Mouse (Mus musculus) kidney, embryonic 14.5 days (tissue): ENCODE measurements around the gene Arhgap10. TPM values are rescaled to one million over a fixed set of nuclear protein-coding genes. Genes with fewer than 3 reads are reported as not detected.
A peak's percentile ranks its signal among the peaks of the same experiment; 100 is the strongest.

ENCODE experiments used
- ATAC-seq: fragments of 200-750 bp; cut with Nextera tagmentation; 2 replicates; pipeline ENCODE4 v1.8.0; 2017; ENCODE audit warnings: moderate number of reproducible peaks, mild to moderate bottlenecking, moderate TSS enrichment, moderate library complexity; ENCODE audit not compliant: low FRiP score, low TSS enrichment
- H3K27ac ChIP-seq: fragments of 300-500 bp; sonication (generic); 2 replicates; pipeline ENCODE4 v1.5.1; 2014; ENCODE audit warnings: low read depth, mild to moderate bottlenecking, low read length, moderate library complexity, mixed read lengths
- H3K27me3 ChIP-seq: fragments of 300-500 bp; sonication (generic); 2 replicates; pipeline ENCODE4 v1.6.1; 2014; ENCODE audit warnings: mild to moderate bottlenecking, low read length; ENCODE audit not compliant: control insufficient read depth, insufficient read depth
- H3K36me3 ChIP-seq: fragments of 300-500 bp; sonication (generic); 2 replicates; pipeline ENCODE4 v1.6.1; 2014; ENCODE audit warnings: low read length, mixed read lengths; ENCODE audit not compliant: control insufficient read depth, insufficient read depth
- H3K4me1 ChIP-seq: fragments of 300-500 bp; sonication (generic); 2 replicates; pipeline ENCODE4 v1.6.1; 2014; ENCODE audit warnings: low read length, mixed read lengths; ENCODE audit not compliant: control insufficient read depth, insufficient read depth
- H3K4me2 ChIP-seq: fragments of 300-500 bp; sonication (generic); replicated peaks from 2 replicates; pipeline ENCODE4 v1.6.1; 2014; ENCODE audit warnings: low read depth, mild to moderate bottlenecking, low read length
- H3K4me3 ChIP-seq: fragments of 300-500 bp; sonication (generic); 2 replicates; pipeline ENCODE4 v1.5.1; 2014; ENCODE audit warnings: mild to moderate bottlenecking, low read length
- H3K9ac ChIP-seq: fragments of 300-500 bp; sonication (generic); 2 replicates; pipeline ENCODE4 v1.6.1; 2014; ENCODE audit warnings: low read depth, mild to moderate bottlenecking, low read length, moderate library complexity
- H3K9me3 ChIP-seq: fragments of 300-500 bp; sonication (generic); 2 replicates; pipeline ENCODE4 v1.6.1; 2016; ENCODE audit warnings: low read length; ENCODE audit not compliant: control insufficient read depth
- WGBS: fragments of 180-500 bp; shearing (Covaris S2); extraction: QIAGEN DNeasy Blood & Tissue Kit; methylation state at CpG from one replicate; pipeline ENCODE4 v1.1.7; 2014; 5-methylcytosine and 5-hydroxymethylcytosine counted together
- polyA plus RNA-seq: library from polyadenylated mRNA; unstranded; fragments of >200 nt; fragmentation: Nextera tagmentation; extraction: Ambion mirVana; gene quantifications from 2 replicates; pipeline ENCODE4 v1.2.1, GENCODE M21; 2014

The Arhgap10 gene
- polyA plus RNA-seq, 1 experiment from 2014 or later, result 29.4 TPM

GRCm38 (mm10) chr8:77419731-77420130 lies 98.0 kb downstream of the Arhgap10 start:
- no peak for ATAC-seq
- 49% methylated on average over 4 of the region's 4 CpGs for WGBS
- H3K27ac ChIP-seq, result no peak overlapping the region
- no peak overlapping the region for H3K4me2 ChIP-seq
- H3K9ac ChIP-seq, result no peak overlapping the region
- H3K36me3 ChIP-seq, result peaks cover 13% of the 10 kb centered on the region; the same call in 1 of the 2 replicates
- H3K4me3 ChIP-seq, result no peak overlapping the region
- peaks cover 10% of the 10 kb centered on the region; the same call in 1 of the 2 replicates for H3K4me1 ChIP-seq
- no peaks in the 10 kb centered on the region for H3K27me3 ChIP-seq
- no peaks in the 10 kb centered on the region for H3K9me3 ChIP-seq

GRCm38 (mm10) chr8:77416738-77417137 lies 101.0 kb downstream of the Arhgap10 start:
- peak; percentile 79 for ATAC-seq
- H3K4me1 ChIP-seq, result peaks cover 10% of the 10 kb centered on the region; the same call in 1 of the 2 replicates
- H3K9ac ChIP-seq, result no peak overlapping the region
- no peaks in the 10 kb centered on the region for H3K9me3 ChIP-seq
- WGBS, result 7% methylated on average over 5 of the region's 5 CpGs
- H3K4me3 ChIP-seq, result no peak overlapping the region
- no peak overlapping the region for H3K27ac ChIP-seq
- no peak overlapping the region for H3K4me2 ChIP-seq
- H3K36me3 ChIP-seq, result peaks cover 18% of the 10 kb centered on the region; the same call in 1 of the 2 replicates
- H3K27me3 ChIP-seq, result no peaks in the 10 kb centered on the region

DNA sequence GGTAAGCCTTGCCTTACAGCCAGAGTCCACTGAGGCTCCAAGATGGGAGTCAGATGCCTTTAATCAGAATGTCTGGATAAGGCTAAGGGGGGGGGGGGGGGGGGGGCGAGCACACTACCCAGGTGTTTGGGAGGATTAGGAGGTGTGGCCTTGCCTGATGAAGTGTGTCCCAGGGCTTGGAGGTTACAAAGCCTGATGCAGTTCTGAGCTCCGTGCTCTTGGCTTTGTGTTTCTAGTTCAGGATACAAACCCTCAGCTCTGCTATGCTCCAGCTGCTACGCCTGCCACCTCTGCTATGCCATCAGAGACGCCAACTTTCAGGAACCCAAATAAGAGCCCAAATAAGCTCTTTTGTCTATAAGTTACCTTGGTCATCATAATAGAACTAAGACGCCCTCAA lies 101.7 kb downstream of the Arhgap10 start:
- Histone ChIP-seq H3K4me2 (no peak overlapping the region), H3K4me1 (peaks cover 10% of the 10 kb centered on the region; the same call in 1 of the 2 replicates), H3K36me3 (peaks cover 18% of the 10 kb centered on the region; the same call in 1 of the 2 replicates), H3K9ac (no peak overlapping the region), H3K9me3 (no peaks in the 10 kb centered on the region), H3K4me3 (no peak overlapping the region), H3K27ac (no peak overlapping the region), H3K27me3 (no peaks in the 10 kb centered on the region)
- 32% methylated on average over 5 of the region's 5 CpGs for whole genome bisulfite sequencing
- peak; percentile 69 for ATAC-seq

DNA sequence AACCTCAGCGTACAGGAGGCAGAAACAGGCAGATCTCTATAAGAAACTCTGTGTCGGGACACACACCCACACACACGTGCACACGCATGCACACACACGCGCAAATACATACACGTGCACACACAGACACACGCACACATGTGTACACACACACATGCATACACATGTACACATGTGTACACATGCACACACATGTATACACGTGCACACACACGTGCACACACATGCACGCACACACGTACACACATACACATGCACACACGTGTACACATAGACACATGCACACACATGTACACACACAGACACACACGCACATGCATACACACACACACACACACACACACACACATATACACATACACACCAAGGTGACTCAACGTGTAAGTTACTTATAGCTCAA lies 106.5 kb downstream of the Arhgap10 start:
- Histone ChIP-seq H3K27me3 (no peaks in the 10 kb centered on the region), H3K4me3 (no peak overlapping the region), H3K4me2 (no peak overlapping the region), H3K4me1 (peaks cover 2% of the 10 kb centered on the region; the same call in 1 of the 2 replicates), H3K9ac (no peak overlapping the region), H3K36me3 (peaks cover 23% of the 10 kb centered on the region), H3K9me3 (no peaks in the 10 kb centered on the region), H3K27ac (no peak overlapping the region)
- 99% methylated on average over 15 of the region's 15 CpGs for WGBS
- no peak for ATAC-seq

DNA sequence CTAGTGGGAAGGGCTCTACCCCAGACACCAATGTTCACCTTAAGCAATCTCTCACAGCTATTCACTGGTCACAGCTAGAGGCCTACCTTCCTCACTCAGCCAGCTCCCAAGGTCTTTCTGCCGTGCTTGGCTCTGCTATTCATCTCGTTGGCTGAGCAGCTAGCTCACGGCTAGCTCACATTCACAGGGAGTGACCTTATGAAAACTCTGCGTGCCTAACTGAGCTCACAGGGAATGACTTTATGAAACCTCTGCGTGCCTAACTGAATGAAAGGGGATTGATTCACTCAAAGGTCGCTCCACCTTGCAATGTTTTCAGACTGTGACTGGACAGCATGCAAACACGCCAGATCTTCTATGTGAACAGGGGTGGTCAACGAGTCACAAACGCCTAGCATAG lies 107.4 kb downstream of the Arhgap10 start:
- no peak overlapping the region for H3K27ac ChIP-seq
- 78% methylated on average over 9 of the region's 9 CpGs for WGBS
- H3K4me1 ChIP-seq, result no peaks in the 10 kb centered on the region
- no peaks in the 10 kb centered on the region for H3K27me3 ChIP-seq
- no peak overlapping the region for H3K9ac ChIP-seq
- no peak overlapping the region for H3K4me3 ChIP-seq
- no peaks in the 10 kb centered on the region for H3K9me3 ChIP-seq
- ATAC-seq, result no peak
- H3K36me3 ChIP-seq, result peaks cover 23% of the 10 kb centered on the region
- no peak overlapping the region for H3K4me2 ChIP-seq

DNA sequence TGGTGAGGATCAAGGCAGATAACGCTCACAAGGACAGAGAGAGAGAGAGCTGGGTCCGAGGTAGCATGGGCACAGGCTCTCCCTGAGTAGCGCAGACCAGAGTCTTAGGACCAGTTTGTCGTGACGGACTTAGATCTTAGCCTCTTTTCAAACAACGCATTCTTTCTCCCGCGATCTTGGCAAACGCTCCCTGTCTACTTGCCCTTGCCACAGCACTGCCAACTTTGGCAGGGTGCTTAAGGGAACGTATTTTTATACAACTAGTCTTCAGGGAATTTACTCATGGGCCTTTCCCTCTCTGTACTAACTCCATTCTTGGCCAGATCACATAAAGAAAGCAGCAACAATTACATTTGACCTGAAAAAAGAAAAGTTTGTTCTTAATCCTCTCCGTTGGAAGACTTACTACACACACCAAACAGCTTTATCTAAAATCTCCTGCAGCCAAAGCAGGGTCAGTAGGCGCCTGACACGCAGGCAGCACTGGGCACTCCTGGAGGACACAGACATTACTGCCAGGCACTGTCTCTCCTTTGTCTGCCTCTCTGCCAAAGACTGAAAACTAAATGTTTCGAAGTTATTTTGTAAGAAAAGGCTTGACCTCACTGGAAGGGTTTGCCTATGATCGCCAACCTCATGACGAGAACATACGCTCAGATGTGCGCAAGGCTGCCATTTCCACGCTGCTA lies 109.1 kb downstream of the Arhgap10 start:
- H3K36me3 ChIP-seq, result peaks cover 23% of the 10 kb centered on the region
- WGBS, result 94% methylated on average over 19 of the region's 19 CpGs

DNA sequence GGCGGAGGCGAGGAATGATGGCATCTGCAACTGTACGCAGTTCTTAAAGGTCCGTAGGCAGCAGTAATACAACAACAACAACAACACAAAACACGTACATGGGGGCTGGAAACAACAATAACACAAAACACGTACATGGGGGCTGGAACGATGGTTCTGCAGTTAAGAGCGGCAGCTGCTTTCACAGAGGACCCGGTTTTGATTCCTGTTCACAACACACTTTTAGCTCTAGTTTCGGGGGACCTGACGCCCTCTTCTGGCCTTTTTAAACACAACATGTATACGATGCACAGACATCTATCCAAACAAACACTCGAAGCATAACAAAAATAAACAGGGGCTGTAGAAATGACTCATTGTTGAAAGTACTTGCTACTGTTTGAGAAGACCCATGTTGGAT lies 110.9 kb downstream of the Arhgap10 start:
- H3K9ac ChIP-seq, result no peak overlapping the region
- peaks cover 13% of the 10 kb centered on the region for H3K36me3 ChIP-seq
- ATAC-seq, result no peak
- H3K27ac ChIP-seq, result no peak overlapping the region
- H3K9me3 ChIP-seq, result no peaks in the 10 kb centered on the region
- H3K4me1 ChIP-seq, result no peaks in the 10 kb centered on the region
- no peaks in the 10 kb centered on the region for H3K27me3 ChIP-seq
- 91% methylated on average over 13 of the region's 13 CpGs for WGBS
- no peak overlapping the region for H3K4me2 ChIP-seq
- H3K4me3 ChIP-seq, result no peak overlapping the region

More for the DNA sequence above, 109.1 kb downstream of the Arhgap10 start:
- H3K9ac ChIP-seq, result no peak overlapping the region
- no peak overlapping the region for H3K27ac ChIP-seq
- H3K27me3 ChIP-seq, result no peaks in the 10 kb centered on the region
- no peaks in the 10 kb centered on the region for H3K9me3 ChIP-seq
- H3K4me2 ChIP-seq, result no peak overlapping the region
- H3K4me3 ChIP-seq, result no peak overlapping the region
- no peaks in the 10 kb centered on the region for H3K4me1 ChIP-seq
- no peak for ATAC-seq

DNA sequence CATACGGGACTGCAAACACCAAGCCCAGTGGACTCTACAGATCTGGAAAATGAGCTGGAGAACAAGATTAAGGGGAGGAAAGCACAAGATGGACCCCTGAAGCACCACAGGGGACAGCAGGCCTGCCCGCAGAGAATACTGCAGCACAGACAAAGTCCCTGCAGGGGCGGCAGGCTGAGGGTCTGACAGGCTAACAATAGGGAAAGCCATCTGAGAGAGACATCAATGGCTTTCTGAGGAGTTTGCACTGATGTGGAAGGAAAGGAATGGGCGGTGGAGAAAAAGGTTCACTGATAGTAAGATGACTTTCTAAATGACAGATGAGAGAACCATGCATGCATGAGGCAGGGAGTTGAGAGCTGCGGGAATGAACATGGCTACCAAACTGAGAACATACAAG lies 111.3 kb downstream of the Arhgap10 start:
- Histone ChIP-seq H3K9me3 (no peaks in the 10 kb centered on the region), H3K27ac (no peak overlapping the region), H3K4me2 (no peak overlapping the region), H3K4me1 (no peaks in the 10 kb centered on the region), H3K4me3 (no peak overlapping the region), H3K27me3 (no peaks in the 10 kb centered on the region), H3K36me3 (peaks cover 13% of the 10 kb centered on the region), H3K9ac (no peak overlapping the region)
- ATAC-seq, result no peak
- 93% methylated on average over 5 of the region's 5 CpGs for WGBS

GRCm38 (mm10) chr8:77404017-77404416 lies 113.7 kb downstream of the Arhgap10 start:
- no peaks in the 10 kb centered on the region for H3K4me1 ChIP-seq
- H3K4me3 ChIP-seq, result no peak overlapping the region
- H3K36me3 ChIP-seq, result peaks cover 10% of the 10 kb centered on the region
- no peaks in the 10 kb centered on the region for H3K27me3 ChIP-seq
- 89% methylated on average over 6 of the region's 6 CpGs for WGBS
- no peaks in the 10 kb centered on the region for H3K9me3 ChIP-seq
- no peak overlapping the region for H3K27ac ChIP-seq
- H3K4me2 ChIP-seq, result no peak overlapping the region
- no peak overlapping the region for H3K9ac ChIP-seq
- no peak for ATAC-seq
